Mouse (Mus musculus) embryo, embryonic 9.5 days (tissue): ENCODE results near the gene Rbm15.

Source experiments
- DNase-seq: peaks from one replicate; pipeline ENCODE4 v3.0.0-alpha.2; 2017; ENCODE audit errors: extremely low spot score

Gene Rbm15

GRCm38 (mm10) chr3:107333381-107334201 lies at the start of gene Rbm15:
Gene Rbm15 (minus strand): TSS chr3:107333673.
- peak; percentile 97 for DNase-seq

- DNase-seq = peak; percentile 65
These were observed 45.9 kb upstream of the Rbm15 start for GRCm38 (mm10) chr3:107379422-107379821.

GRCm38 (mm10) chr3:107378626-107379025 lies 45.2 kb upstream of the Rbm15 start:
- no peak for DNase-seq

GRCm38 (mm10) chr3:107374948-107375664 lies 41.6 kb upstream of the Rbm15 start:
- DNase-seq = no peak

GRCm38 (mm10) chr3:107369156-107369555 lies 35.7 kb upstream of the Rbm15 start:
- DNase-seq = no peak

- no peak for DNase-seq
These were observed 34.6 kb upstream of the Rbm15 start for GRCm38 (mm10) chr3:107367938-107368599.

- no peak for DNase-seq
These were observed 31.9 kb upstream of the Rbm15 start for GRCm38 (mm10) chr3:107365341-107365740.

GRCm38 (mm10) chr3:107363391-107363790 lies 29.9 kb upstream of the Rbm15 start:
- DNase-seq = no peak

- DNase-seq = no peak
These were observed 26.9 kb upstream of the Rbm15 start for GRCm38 (mm10) chr3:107360341-107360740.

- no peak for DNase-seq
These were observed 24.3 kb upstream of the Rbm15 start for GRCm38 (mm10) chr3:107357700-107358234.

- DNase-seq = peak; percentile 81
These were observed 23.5 kb upstream of the Rbm15 start for GRCm38 (mm10) chr3:107356964-107357441.

GRCm38 (mm10) chr3:107355618-107356260 lies 22.3 kb upstream of the Rbm15 start:
- DNase-seq = no peak

- DNase-seq = no peak
These were observed 18.2 kb upstream of the Rbm15 start for GRCm38 (mm10) chr3:107351706-107352105.

GRCm38 (mm10) chr3:107349006-107349405 lies 15.5 kb upstream of the Rbm15 start:
- no peak for DNase-seq

- no peak for DNase-seq
These were observed 11.7 kb upstream of the Rbm15 start for GRCm38 (mm10) chr3:107345033-107345725.

- DNase-seq = no peak
These were observed 10.5 kb upstream of the Rbm15 start for GRCm38 (mm10) chr3:107343971-107344370.

GRCm38 (mm10) chr3:107334202-107334934 lies 895 bp upstream of the Rbm15 start:
- no peak for DNase-seq

- DNase-seq = peak; percentile 94
These were observed 503 bp downstream of the Rbm15 start for GRCm38 (mm10) chr3:107332960-107333380.

GRCm38 (mm10) chr3:107332127-107332959 lies 1.1 kb downstream of the Rbm15 start:
- DNase-seq = peak; percentile 61
